Mouse (Mus musculus): ENCODE measurements around the gene Gm10644.

Gm10644 gene

GRCm38 (mm10) chr8:83980845-83981244 is 25.8 kb upstream of the Gm10644 start:
- no peak for DNase-seq (ENCODE audit: low spot score in 2 of 2)

GRCm38 (mm10) chr8:83980250-83980649 is 25.2 kb upstream of the Gm10644 start:
- no peak for DNase-seq (ENCODE audit: low spot score in 2 of 2)

- no peak for DNase-seq (ENCODE audit: low spot score in 2 of 2)
Observed at GRCm38 (mm10) chr8:83978200-83978599, 23.2 kb upstream of the Gm10644 start.

- DNase-seq (ENCODE audit: low spot score in 2 of 2), result no peak
Observed at GRCm38 (mm10) chr8:83977646-83978045, 22.6 kb upstream of the Gm10644 start.

GRCm38 (mm10) chr8:83976779-83977350 is 21.9 kb upstream of the Gm10644 start:
- no peak for DNase-seq (ENCODE audit: low spot score in 2 of 2)

GRCm38 (mm10) chr8:83976101-83976630 is 21.2 kb upstream of the Gm10644 start:
- no peak for DNase-seq (ENCODE audit: low spot score in 2 of 2)

GRCm38 (mm10) chr8:83974521-83974920 is 19.5 kb upstream of the Gm10644 start:
- no peak for DNase-seq (ENCODE audit: low spot score in 2 of 2)

- DNase-seq (ENCODE audit: low spot score in 2 of 2), result no peak
Observed at GRCm38 (mm10) chr8:83973161-83974031, 18.4 kb upstream of the Gm10644 start.

- DNase-seq (ENCODE audit: low spot score in 2 of 2), result peak; percentile 99 to 100
Observed at GRCm38 (mm10) chr8:83972150-83973120, 17.4 kb upstream of the Gm10644 start, which contains the start of gene Prkaca. TSS of gene Prkaca (plus strand) at chr8:83972993.

GRCm38 (mm10) chr8:83971661-83972060 is 16.7 kb upstream of the Gm10644 start:
- DNase-seq (ENCODE audit: low spot score in 2 of 2), result no peak

- no peak for DNase-seq (ENCODE audit: low spot score in 2 of 2)
Observed at GRCm38 (mm10) chr8:83971121-83971520, 16.1 kb upstream of the Gm10644 start.

GRCm38 (mm10) chr8:83967701-83968100 is 12.7 kb upstream of the Gm10644 start:
- DNase-seq (ENCODE audit: low spot score in 2 of 2), result no peak

- DNase-seq (ENCODE audit: low spot score in 2 of 2), result no peak
Observed at GRCm38 (mm10) chr8:83964015-83964765, 9.2 kb upstream of the Gm10644 start.

GRCm38 (mm10) chr8:83956789-83957188 is 1.8 kb upstream of the Gm10644 start:
- DNase-seq (ENCODE audit: low spot score in 2 of 2), result no peak

GRCm38 (mm10) chr8:83955958-83956218 is 883 bp upstream of the Gm10644 start:
- no peak for DNase-seq (ENCODE audit: low spot score in 2 of 2)

GRCm38 (mm10) chr8:83954749-83955105 is 278 bp downstream of the Gm10644 start:
- DNase-seq (ENCODE audit: low spot score in 2 of 2), result no peak

GRCm38 (mm10) chr8:83945540-83945939 is 9.5 kb downstream of the Gm10644 start:
- DNase-seq (ENCODE audit: low spot score in 2 of 2), result no peak

GRCm38 (mm10) chr8:83942446-83942845 is 12.6 kb downstream of the Gm10644 start:
- DNase-seq (ENCODE audit: low spot score in 2 of 2), result no peak

GRCm38 (mm10) chr8:83941066-83941677 is 13.8 kb downstream of the Gm10644 start:
- DNase-seq (ENCODE audit: low spot score in 2 of 2), result no peak

GRCm38 (mm10) chr8:83938330-83938729 is 16.7 kb downstream of the Gm10644 start:
- no peak for DNase-seq (ENCODE audit: low spot score in 2 of 2)

GRCm38 (mm10) chr8:83937645-83938044 is 17.4 kb downstream of the Gm10644 start:
- no peak for DNase-seq (ENCODE audit: low spot score in 2 of 2)

All from right cerebral cortex, postnatal 36 days (tissue).